Mouse (Mus musculus): ENCODE measurements at regions not wholly inside any gene's neighbourhood (a gene's known extent, or its start where the extent isn't known, plus 50 kb on each side); places are given as distances from the start of the nearest gene placed in this dataset.

DNA sequence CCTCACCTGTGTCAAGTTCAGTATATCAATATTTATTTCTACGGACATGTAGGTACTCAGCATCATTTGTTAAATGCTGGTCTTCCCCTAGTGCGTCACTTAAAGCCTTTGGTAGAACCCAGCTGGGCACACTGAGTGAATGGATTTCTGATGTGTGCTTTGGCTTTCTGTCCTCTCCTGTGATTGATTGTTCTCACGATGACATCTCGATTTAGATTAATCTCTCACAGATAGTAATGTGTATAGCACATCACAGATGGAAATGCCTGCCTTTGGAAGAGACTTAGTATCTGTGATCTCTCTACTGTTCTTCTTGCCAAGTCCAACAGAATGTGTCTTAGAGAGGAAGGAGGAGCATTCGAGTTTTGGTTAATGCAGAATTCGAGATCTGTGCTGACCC, 175.0 kb upstream of the Wdfy3 start:
- H3K36me3 ChIP-seq (ENCODE audit: control insufficient read depth, insufficient read depth, low read length) = no peaks in the 10 kb centered on the region
- 89% methylated on average over 6 of the region's 6 CpGs for WGBS
- no peak overlapping the region for H3K4me3 ChIP-seq (ENCODE audit: extremely low read depth, insufficient read depth, insufficient read length)
- H3K27me3 ChIP-seq (ENCODE audit: control insufficient read depth, insufficient read depth, low read length) = no peaks in the 10 kb centered on the region
- TF ChIP-seq CTCF (IDR thresholded peaks at IDR 0.05; ENCODE audit: extremely low read depth, insufficient read depth, insufficient read length, insufficient replicate concordance) = no peak
- TF ChIP-seq POLR2A (IDR thresholded peaks at IDR 0.05; ENCODE audit: low read depth, low read length) = no peak
- no peaks in the 10 kb centered on the region for H3K4me1 ChIP-seq (ENCODE audit: control insufficient read depth, insufficient read depth, insufficient read length)
- no peak for DNase-seq (ENCODE audit: low read depth in 1 of 2, low spot score in 2 of 2)
- no peak overlapping the region for H3K27ac ChIP-seq (ENCODE audit: insufficient read depth, low read length)

DNA sequence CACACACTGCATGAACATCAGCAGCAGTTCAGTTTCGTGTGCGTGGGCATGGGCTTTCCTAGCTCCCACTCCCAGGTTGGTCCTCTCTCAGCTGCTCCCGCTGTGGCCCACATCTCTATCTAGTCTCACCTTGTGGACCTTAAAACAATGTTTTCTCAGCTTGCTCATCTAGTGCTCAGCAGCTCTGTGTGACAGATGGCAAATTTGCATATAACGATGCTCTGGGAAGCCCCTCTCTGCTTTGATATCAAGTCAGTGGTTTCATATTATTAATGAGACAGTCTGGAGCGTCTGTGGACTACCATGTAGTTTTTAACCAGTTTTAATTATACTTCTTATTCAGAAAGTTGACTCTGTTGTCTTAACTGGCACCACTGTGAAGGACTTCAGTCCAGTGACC, 179.0 kb upstream of the Wdfy3 start:
- no peak overlapping the region for H3K27ac ChIP-seq (ENCODE audit: insufficient read depth, low read length)
- no peaks in the 10 kb centered on the region for H3K4me1 ChIP-seq (ENCODE audit: control insufficient read depth, insufficient read depth, insufficient read length)
- no peak for DNase-seq (ENCODE audit: low read depth in 1 of 2, low spot score in 2 of 2)
- WGBS = 84% methylated on average over 5 of the region's 5 CpGs
- no peak overlapping the region for H3K4me3 ChIP-seq (ENCODE audit: extremely low read depth, insufficient read depth, insufficient read length)
- H3K27me3 ChIP-seq (ENCODE audit: control insufficient read depth, insufficient read depth, low read length) = no peaks in the 10 kb centered on the region
- no peak for TF ChIP-seq POLR2A (IDR thresholded peaks at IDR 0.05; ENCODE audit: low read depth, low read length)
- TF ChIP-seq CTCF (IDR thresholded peaks at IDR 0.05; ENCODE audit: extremely low read depth, insufficient read depth, insufficient read length, insufficient replicate concordance) = no peak
- no peaks in the 10 kb centered on the region for H3K36me3 ChIP-seq (ENCODE audit: control insufficient read depth, insufficient read depth, low read length)

- no peak for DNase-seq (ENCODE audit: low read depth in 1 of 2, low spot score in 2 of 2)
- Histone ChIP-seq H3K4me1 (ENCODE audit: control insufficient read depth, insufficient read depth, insufficient read length) (no peaks in the 10 kb centered on the region), H3K4me3 (ENCODE audit: extremely low read depth, insufficient read depth, insufficient read length) (no peak overlapping the region), H3K27ac (ENCODE audit: insufficient read depth, low read length) (no peak overlapping the region), H3K27me3 (ENCODE audit: control insufficient read depth, insufficient read depth, low read length) (no peaks in the 10 kb centered on the region), H3K36me3 (ENCODE audit: control insufficient read depth, insufficient read depth, low read length) (no peaks in the 10 kb centered on the region)
- TF ChIP-seq POLR2A (IDR thresholded peaks at IDR 0.05; ENCODE audit: low read depth, low read length) (no peak), CTCF (IDR thresholded peaks at IDR 0.05; ENCODE audit: extremely low read depth, insufficient read depth, insufficient read length, insufficient replicate concordance) (no peak)
- WGBS = 92% methylated on average over 7 of the region's 7 CpGs
Observed at GRCm38 (mm10) chr5:102251076-102251475, 181.4 kb upstream of the Wdfy3 start.

DNA sequence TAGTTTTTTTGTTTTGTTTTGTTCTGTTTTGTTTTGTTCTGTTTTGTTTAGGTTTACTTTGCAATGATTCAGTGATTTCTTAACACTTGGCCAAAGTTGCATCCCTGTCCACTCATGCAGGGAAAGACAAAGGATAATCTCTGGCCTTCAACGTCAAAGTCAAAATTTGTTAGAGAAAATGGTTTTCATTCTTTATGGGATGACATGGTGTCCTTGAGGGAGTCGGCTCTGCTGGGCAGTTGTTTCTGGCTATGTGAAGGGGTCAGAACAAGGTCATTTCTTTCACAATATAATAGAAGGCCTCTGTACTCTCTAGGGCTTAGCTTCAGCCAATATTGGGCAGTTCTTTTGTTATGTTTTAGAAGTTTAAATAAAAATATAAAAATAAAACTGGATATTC, 184.1 kb upstream of the Wdfy3 start:
- no peaks in the 10 kb centered on the region for H3K27me3 ChIP-seq (ENCODE audit: control insufficient read depth, insufficient read depth, low read length)
- TF ChIP-seq CTCF (IDR thresholded peaks at IDR 0.05; ENCODE audit: extremely low read depth, insufficient read depth, insufficient read length, insufficient replicate concordance) (no peak), POLR2A (IDR thresholded peaks at IDR 0.05; ENCODE audit: low read depth, low read length) (no peak)
- H3K36me3 ChIP-seq (ENCODE audit: control insufficient read depth, insufficient read depth, low read length) = no peaks in the 10 kb centered on the region
- no peak overlapping the region for H3K27ac ChIP-seq (ENCODE audit: insufficient read depth, low read length)
- WGBS = 83% methylated on average over 2 of the region's 2 CpGs
- no peaks in the 10 kb centered on the region for H3K4me1 ChIP-seq (ENCODE audit: control insufficient read depth, insufficient read depth, insufficient read length)
- DNase-seq (ENCODE audit: low read depth in 1 of 2, low spot score in 2 of 2) = no peak
- H3K4me3 ChIP-seq (ENCODE audit: extremely low read depth, insufficient read depth, insufficient read length) = no peak overlapping the region

DNA sequence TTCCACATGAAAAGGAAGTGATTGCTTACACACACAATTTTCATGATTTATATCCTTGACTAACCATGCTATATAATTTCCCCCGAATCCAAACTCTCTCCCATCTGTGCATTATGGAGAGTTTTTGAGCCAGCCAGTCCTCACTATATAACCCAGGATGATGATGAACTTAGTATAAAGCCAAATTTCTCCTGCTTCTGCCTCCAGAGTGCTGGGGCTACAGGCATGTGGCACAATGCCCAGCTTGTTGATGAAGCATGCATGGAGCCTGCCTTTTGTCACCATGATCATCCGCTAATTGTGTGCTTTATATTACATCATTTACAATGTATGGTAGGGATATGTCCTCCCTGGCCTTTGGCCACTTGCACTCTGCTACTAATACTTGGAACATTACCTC, 187.4 kb upstream of the Wdfy3 start:
- Histone ChIP-seq H3K4me3 (ENCODE audit: extremely low read depth, insufficient read depth, insufficient read length) (no peak overlapping the region), H3K4me1 (ENCODE audit: control insufficient read depth, insufficient read depth, insufficient read length) (no peaks in the 10 kb centered on the region), H3K27ac (ENCODE audit: insufficient read depth, low read length) (no peak overlapping the region), H3K27me3 (ENCODE audit: control insufficient read depth, insufficient read depth, low read length) (no peaks in the 10 kb centered on the region), H3K36me3 (ENCODE audit: control insufficient read depth, insufficient read depth, low read length) (no peaks in the 10 kb centered on the region)
- DNase-seq (ENCODE audit: low read depth in 1 of 2, low spot score in 2 of 2) = no peak
- WGBS = 82% methylated on average over 2 of the region's 2 CpGs
- TF ChIP-seq POLR2A (IDR thresholded peaks at IDR 0.05; ENCODE audit: low read depth, low read length) (no peak), CTCF (IDR thresholded peaks at IDR 0.05; ENCODE audit: extremely low read depth, insufficient read depth, insufficient read length, insufficient replicate concordance) (no peak)

- no peak overlapping the region for H3K27ac ChIP-seq (ENCODE audit: insufficient read depth, low read length)
- no peaks in the 10 kb centered on the region for H3K4me1 ChIP-seq (ENCODE audit: control insufficient read depth, insufficient read depth, insufficient read length)
- no peaks in the 10 kb centered on the region for H3K27me3 ChIP-seq (ENCODE audit: control insufficient read depth, insufficient read depth, low read length)
- H3K36me3 ChIP-seq (ENCODE audit: control insufficient read depth, insufficient read depth, low read length) = no peaks in the 10 kb centered on the region
- H3K4me3 ChIP-seq (ENCODE audit: extremely low read depth, insufficient read depth, insufficient read length) = no peak overlapping the region
- WGBS = 83% methylated on average over 5 of the region's 5 CpGs
- no peak for DNase-seq (ENCODE audit: low read depth in 1 of 2, low spot score in 2 of 2)
- TF ChIP-seq CTCF (IDR thresholded peaks at IDR 0.05; ENCODE audit: extremely low read depth, insufficient read depth, insufficient read length, insufficient replicate concordance) = no peak
- no peak for TF ChIP-seq POLR2A (IDR thresholded peaks at IDR 0.05; ENCODE audit: low read depth, low read length)
Observed at GRCm38 (mm10) chr5:102261621-102262020, 191.9 kb upstream of the Wdfy3 start.

GRCm38 (mm10) chr5:102266451-102266850, 196.7 kb upstream of the Wdfy3 start:
- 69% methylated on average over 11 of the region's 11 CpGs for WGBS
- Histone ChIP-seq H3K27ac (ENCODE audit: insufficient read depth, low read length) (no peak overlapping the region), H3K4me1 (ENCODE audit: control insufficient read depth, insufficient read depth, insufficient read length) (no peaks in the 10 kb centered on the region), H3K4me3 (ENCODE audit: extremely low read depth, insufficient read depth, insufficient read length) (no peak overlapping the region), H3K36me3 (ENCODE audit: control insufficient read depth, insufficient read depth, low read length) (no peaks in the 10 kb centered on the region), H3K27me3 (ENCODE audit: control insufficient read depth, insufficient read depth, low read length) (no peaks in the 10 kb centered on the region)
- TF ChIP-seq CTCF (IDR thresholded peaks at IDR 0.05; ENCODE audit: extremely low read depth, insufficient read depth, insufficient read length, insufficient replicate concordance) = no peak
- no peak for TF ChIP-seq POLR2A (IDR thresholded peaks at IDR 0.05; ENCODE audit: low read depth, low read length)
- DNase-seq (ENCODE audit: low read depth in 1 of 2, low spot score in 2 of 2) = no peak

Measured in spleen, adult 2 months (tissue).